Mouse (Mus musculus) heart, adult 2 months (tissue): Measurements from ENCODE around the gene Gjd3.

Experiments
- CTCF ChIP-seq: fragments of 200-600 bp; IDR thresholded peaks from 2 replicates; pipeline ENCODE4 v1.8.1; 2022; ENCODE audit warnings: antibody characterized with exemption, mild to moderate bottlenecking, moderate library complexity
- EP300 ChIP-seq: fragments of 200-500 bp; IDR thresholded peaks from 2 replicates; pipeline ENCODE4 v1.6.1; 2011; ENCODE audit warnings: low read depth, low read length, control low read depth; ENCODE audit not compliant: insufficient read depth
- POLR2A ChIP-seq: fragments of 200-500 bp; IDR thresholded peaks from 2 replicates; pipeline ENCODE4 v1.6.1; 2011; ENCODE audit warnings: mild to moderate bottlenecking, low read depth, low read length, control low read depth; ENCODE audit not compliant: insufficient read depth

- no peak for TF ChIP-seq CTCF
- no peak for TF ChIP-seq EP300
- TF ChIP-seq POLR2A, result no peak
Observed at GRCm38 (mm10) chr11:98970191-98970925, 12.5 kb downstream of the Gjd3 start.
